Mouse (Mus musculus) WW6 (cell line): ENCODE results near the gene Wrap53.

Source experiments
- DNase-seq: peaks from one replicate; pipeline ENCODE4 v3.0.0-alpha.2; 2013; ENCODE audit warnings: low read depth, low spot score

Wrap53 gene

DNA sequence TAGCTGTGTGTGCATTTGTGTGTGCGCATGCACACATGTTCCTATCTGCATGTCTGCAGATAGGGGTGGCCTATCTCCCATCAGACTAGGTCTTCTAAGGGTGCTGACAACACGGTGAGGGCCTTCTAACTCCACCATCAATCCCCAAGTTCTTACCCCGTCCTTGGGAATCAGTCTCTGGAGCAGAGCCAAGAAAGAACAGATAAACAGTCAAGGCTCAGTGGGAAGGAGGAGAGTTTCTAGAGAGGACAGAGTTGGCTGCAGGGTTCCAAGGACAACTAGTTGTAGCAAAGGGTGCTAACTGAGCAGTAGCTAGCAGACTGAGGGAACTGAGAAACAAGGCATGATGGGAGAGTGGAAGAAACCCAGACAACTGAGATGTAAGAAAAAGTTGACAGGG is 21.7 kb upstream of the Wrap53 start:
- no peak for DNase-seq

DNA sequence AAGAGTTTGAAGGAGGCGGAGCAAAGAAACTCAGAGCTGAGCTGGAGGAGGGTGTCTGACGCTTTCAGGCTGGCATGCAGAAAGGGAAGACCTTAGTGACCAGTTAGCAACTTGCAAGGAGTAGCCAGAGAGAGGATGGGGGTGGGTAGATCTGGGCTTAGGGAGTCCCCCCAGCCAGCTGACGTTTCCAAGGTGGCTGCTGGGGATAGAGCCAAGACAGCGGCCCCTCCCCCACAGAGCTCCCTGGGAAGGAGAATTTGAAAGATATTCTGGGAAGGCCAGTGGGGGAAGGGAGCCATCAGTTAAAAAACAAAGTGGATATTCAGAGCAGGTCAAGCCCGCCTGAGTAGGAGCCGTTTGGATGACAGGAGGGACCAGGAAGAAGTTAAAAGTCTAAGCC is 20.0 kb upstream of the Wrap53 start:
- no peak for DNase-seq

DNA sequence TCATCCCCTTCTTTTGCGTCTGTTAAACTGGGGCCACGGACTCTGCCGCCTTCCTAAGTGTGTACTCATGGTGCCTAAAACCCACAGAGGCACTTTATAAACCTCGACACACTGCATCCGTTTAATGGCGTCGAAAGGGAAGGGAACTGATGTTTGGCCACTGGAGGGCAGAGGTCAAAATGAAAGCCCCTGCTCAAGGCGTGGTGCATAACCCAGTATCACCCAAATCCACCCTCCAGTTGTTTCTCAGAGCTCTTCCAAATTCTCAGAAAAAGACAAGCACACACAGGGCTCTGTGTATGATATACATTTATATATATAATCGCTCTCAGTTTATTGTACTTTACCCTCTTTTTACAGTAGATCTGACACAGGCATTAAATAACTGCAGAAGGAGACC is 19.4 kb upstream of the Wrap53 start:
- no peak for DNase-seq

DNA sequence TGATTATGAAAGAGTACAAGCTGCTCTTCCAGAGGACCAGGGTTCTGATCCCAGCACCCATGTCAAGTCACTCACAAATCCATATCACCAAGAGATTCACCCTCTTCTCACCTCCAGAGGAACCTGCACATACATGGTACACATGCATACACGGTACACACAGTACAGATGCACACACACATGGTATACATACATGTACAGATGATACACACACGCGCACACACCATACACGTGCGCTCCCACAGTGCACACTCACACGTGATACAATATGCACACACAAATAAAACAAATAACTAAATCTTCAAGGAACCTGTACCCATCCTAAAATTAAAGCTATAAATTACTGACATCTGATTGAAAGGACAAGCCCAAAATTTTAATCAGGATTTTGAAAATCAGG is 14.8 kb upstream of the Wrap53 start:
- no peak for DNase-seq

DNA sequence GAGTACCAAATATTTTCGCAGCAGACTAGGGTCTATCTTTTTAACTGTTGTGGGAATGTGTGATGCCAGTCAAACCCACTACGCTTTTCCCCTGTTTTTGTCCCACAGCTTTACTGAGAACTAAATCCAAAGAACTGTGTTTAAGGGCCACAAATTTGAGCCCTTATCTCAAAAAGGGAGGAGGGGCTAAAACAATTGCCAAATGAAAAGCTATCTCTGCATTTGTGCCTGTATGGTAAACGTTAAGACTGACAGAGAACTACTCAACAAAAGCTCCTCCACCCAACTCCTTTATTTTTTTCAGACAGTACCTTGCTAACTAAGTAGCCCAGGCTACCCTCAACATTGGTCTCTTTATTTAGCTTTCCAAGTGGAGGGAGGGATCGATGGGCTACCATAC is 12.7 kb upstream of the Wrap53 start:
- DNase-seq: no peak

DNA sequence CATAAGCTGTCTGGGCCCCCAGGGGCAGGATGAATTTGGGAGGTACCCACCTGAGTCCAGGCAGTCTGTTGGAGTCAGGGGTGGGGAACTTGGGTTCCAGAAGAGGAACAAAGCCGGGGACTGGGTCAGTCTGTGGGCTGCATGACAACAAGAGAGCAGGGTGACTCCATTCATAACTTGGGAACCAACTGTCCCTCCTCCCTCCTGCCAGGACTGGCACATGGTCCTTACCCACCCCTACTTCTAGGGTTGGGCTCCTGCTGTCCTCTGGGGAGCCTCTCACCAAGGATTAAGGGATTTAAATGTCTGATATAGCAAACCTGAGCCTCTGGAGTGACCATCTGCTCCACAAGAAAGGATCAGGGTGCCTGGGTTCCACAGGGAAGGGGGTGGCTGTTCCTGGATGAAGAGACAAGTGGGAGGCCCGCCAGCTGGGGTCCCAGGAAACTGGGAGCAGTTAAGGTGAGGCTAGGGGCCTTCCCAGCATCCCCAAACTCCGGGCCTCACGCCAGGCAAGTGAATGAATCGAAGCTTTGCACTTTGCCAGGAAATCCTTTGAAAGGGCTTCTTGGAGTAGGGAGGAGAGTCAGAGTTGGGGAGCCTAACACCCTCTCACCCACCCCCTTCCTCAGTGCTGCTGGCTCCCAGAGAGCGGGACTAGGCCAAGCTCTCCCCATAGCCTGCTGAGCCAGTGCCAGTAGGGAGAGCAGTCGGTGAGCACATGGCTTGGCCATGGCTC is 12.0 kb upstream of the Wrap53 start:
- DNase-seq: no peak

DNA sequence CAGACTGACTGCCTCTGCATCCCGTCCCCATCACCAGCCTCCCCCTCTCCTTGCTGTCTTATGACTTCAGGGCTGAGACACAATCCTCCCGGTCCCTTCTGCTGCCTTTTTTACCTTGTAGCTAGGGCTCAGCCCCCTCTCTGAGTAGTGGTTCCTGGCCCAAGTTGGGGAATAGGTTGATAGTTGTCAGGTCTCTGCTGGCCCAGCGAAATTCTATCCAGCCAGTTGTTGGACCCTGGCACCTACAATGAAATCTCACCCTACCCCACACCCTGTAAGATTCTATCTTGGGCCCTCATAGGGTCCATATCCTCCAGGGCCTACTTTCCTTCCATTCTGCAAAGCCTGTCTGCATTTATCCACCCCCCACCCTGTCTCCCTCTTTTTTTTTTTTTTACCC is 11.4 kb upstream of the Wrap53 start:
- no peak for DNase-seq

DNA sequence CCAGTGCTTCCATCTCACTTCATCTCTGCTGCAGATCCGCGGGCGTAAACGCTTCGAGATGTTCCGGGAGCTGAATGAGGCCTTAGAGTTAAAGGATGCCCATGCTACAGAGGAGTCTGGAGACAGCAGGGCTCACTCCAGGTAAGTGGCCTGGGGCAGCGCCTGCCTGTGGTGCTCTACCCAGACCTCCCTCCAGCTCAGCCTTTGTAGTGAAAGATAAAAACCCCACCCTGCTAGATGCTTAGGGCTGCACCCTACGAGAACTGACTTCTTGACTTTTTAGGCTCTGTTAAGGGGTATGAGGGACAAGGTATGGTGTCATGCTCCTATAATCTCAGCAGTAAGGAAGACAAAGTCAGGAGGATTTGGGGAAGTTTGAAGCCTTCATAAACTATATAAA is 10.6 kb upstream of the Wrap53 start:
- DNase-seq: no peak

DNA sequence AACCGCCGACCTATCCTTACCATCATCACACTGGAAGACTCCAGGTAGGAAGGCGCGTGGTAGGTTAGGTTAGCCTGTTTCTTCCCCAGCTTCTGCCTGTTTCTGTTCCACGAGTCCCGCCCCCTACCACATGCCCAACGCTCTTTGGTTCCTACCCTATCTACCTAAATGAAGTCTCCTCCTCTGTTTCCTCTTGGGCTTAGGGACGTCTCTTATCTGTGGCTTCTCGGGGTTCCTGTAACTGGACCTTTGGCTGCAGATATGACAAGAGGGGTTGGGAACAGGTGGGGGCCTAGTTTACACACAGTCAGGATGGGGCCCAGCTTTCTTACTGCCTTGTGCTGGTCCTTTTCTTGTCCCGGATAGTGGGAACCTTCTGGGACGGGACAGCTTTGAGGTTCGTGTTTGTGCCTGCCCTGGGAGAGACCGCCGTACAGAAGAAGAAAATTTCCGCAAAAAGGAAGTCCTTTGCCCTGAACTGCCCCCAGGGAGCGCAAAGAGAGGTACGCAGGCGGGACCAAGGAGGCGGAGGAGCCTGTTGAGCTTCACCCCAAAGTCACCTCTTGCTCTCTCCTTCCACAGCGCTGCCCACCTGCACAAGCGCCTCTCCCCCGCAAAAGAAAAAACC is 9.3 kb upstream of the Wrap53 start:
- DNase-seq: no peak

DNA sequence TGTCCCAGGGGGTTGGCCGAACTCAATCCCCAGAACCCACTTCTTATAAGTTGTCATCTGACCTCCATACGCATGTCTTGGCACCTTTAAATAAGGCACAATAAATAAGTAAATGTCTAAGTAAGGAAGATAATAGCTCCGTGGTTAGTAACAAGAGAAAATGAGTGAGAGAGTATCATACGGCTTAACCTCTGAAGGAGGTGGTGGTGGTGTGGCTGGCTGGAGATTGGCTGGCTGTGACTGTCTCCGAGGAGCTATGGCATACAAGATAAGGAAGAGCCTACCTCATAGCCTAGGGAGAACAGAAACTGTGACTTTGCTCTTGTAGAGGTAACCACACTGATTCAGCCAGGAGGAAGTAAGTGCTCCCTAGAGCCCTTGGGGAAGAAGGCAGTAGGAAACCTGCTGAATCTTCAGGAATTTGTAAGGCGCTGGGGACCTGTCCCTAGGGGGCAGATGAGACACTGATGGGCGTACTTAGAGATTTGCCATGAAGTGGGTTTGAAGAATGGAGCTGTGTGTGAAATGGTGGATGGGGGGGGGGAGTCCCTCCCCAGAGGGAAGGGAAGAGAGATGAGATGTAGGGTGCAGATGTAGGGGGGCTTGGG is 5.8 kb upstream of the Wrap53 start:
- DNase-seq: no peak

DNA sequence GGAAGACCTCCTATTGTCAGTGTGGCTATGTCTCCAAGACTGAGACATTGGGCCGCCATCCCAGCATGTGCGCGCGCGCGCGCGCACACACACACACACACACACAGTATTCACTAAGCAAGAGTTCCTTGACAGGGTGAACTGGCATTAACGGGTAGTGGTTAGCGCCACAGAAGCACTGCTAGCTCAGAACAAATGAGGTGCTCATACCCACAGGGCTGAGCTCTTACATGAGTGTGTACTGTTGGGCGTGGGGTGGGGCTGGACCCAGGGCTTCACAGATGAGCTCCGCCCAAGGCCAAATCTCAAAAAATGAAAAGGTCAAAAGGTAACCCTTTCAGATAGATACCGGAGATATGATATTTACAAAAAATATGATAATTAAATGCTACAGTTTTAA is 4.9 kb upstream of the Wrap53 start:
- no peak for DNase-seq

DNA sequence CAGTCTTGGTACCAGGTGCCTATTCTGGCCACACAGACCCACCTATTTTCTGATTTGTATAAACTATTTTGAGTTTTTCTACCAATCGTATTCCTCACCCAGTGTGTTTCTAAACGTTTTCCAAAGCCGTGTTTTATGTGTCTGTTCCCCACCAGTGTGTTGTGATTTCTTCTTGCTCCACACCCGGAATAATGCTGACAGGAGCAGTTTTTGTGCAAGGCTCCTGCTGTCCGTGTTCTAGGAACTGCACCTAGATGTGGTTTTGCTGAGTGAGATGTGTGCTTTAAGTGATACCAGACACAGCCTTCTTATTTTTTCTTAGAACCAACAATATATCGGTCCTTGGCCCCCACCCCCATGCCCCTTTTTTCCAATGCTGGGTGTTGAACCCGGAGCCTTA is 4.0 kb upstream of the Wrap53 start:
- DNase-seq: no peak

DNA sequence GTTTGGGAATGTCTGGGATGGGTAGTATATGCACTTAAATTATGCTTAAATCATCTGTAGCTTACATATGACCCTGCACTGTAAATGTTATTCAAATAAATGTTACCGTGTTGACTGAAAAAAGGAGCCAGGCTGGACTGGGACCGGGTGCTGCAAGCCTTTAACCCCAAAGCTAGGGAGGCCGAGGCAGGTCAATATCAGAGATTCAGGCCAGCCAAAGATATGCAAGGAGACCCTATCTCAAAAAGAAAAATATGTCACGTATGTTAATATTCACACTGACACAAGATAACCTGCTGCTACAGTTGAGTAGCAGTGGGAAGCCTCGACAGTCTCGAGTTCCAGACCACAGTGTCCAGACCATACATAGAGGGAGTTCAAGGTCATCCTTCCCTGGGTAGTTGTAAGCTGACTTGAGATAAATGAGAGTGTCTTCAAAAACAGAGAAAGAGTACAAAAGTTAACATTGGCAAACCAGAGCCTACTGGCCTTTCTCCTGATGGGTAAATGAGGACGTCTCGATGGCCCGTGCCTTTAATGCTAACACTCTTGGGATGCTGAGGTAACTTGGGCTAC is 2.3 kb upstream of the Wrap53 start:
- DNase-seq: no peak

DNA sequence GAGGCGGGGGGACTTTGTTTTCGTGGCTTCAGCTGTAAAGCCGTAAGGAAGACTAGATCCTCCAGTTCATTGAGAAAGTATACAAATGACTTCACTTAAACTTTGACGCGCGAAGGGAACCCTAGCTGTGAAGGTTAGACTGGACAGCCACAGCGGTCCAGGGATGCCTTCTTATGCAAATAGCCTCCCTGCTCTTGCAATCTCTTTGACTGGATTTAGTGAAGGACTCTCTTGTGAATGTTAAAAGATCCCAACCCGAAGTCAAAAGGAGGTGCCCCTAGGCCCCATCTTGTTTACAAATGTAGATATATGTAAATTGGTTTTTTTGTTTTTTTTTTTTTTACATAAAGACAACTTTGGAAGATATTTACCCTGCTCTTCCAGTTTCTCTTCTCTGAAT is 1.8 kb upstream of the Wrap53 start:
- peak; percentile 72 for DNase-seq

DNA sequence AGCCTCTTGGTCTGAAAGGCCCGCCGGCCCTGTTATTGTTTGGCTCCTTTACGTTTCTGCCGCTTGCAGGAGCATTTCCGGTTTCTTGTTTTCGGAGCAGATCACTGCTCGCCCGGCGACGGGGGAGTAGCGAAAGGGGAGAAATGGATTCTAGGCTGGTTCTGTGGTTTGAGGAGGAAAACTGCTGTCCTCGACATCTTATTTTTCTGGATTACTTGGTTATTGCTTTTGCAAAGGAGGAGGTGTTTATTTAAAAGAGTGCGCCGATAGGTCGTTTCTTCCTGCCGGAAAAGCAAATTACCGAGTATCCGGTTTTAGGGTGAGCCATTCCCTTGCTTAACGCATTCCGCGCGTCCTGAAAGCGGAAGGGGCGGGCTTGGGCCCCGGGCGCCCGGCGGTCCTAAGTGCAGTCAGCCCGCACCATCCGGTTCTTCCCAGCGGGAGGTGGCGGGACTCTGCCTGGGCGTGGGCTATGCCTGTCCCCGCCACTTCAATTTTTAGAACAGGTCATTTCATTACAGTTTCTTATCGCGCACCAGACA is 1.2 kb upstream of the Wrap53 start:
- DNase-seq: peak; percentile 98

DNA sequence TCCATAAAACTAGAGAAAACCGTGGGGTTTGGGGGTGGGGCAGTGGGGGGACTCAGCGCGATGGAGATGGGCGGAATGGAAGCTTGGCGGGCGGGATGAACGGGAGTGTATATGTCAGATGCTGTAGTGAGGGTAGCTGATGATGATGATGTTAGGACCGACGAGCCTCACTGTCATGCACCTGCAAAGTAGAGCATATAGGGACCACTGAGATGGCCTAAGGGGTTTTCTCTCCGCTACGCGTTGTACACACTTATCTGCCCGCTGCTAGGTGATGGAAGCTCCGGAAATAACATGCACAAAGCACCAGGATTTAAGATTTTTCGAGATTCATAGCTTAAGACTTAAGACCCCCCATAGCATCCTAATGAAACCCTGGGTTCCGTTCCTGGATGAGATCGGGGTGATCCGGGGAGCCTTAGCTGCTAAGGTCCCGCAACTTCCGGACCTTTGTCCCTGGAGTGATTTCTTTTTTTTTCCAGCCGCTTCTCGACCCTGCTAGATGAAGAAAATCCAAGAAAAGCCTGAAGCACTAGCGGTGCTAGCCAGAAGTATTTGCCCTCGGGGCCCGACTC is 604 bp upstream of the Wrap53 start:
- DNase-seq: no peak

DNA sequence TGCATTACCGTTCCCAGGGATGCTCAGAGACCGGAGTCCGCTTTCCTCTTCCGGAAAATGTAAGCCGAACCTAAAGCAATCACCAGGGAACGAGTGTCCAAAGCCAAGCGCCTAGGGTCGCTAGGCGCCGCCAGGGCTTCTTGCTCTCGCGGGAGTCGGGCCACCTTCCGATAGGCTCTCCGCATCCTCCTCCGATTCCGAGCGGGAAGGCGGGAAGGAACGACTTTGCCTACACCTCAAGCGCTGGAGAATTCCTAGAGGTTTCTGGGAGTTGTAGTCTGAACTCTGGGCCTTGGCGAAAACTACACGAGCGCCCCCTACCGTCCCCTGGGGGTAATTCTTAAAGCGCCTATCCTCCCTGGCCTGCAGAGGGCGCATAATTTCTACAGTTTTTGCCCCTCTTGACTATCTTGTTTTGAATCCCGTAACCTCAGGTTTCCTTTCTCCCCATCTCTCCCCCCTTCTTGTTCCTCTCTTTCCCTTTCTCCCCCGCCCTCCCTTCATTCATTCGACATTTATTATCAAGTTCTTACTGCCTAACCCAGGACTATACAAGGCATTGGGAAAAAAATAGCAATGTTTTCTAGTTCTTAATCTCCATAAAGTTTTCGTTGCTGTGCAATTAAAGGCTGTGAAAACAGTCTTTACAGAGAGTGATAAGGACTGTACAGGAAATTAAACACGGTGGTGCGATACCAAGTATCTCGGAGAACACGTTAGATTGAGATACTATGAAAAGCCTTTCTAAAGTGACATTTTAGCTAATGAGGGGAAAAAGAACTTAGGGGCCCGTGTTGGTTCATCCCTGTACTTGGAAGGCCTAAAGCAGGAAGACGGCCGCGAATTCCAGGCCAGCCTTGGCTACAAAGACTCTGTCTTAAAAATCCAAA is 682 bp downstream of the Wrap53 start:
- peak; percentile 99 for DNase-seq

DNA sequence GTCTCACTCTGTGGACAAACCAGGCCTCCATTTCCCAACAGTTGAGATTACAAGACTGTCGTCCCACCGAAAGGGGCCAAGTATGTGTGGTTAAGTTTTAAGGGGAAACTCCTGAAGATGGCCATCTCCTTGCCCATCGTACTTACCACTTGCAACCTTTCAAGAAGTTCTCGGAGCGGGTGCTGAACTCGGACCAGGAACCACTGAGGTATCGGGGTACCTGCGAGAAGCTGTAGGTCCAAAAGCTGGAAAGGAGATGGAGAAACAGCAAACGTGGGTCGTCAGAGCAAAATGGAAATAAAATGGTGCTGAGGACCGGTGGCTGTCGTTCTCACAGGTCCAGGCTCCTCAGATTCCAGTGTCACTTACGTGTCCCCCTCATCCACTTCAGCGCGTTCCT is 1.8 kb downstream of the Wrap53 start:
- no peak for DNase-seq

DNA sequence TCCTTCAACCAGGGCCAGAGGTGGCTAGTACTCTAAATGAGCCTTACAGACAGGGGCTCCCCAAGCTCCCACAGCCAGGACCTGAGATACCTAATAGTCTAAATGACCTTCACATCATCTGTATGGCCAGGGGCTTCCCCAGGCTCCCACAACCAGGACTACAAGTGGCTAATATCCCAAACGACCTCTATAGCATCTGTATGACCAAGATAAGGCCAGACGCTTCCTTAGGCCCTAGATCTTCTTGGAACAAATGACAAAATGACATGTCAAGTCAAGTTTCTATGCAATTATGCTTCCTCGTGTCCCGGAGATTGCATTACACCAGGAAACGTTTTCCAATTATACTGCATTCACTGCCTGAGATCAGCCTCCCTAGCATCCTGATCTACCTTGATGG is 3.7 kb downstream of the Wrap53 start:
- no peak for DNase-seq

DNA sequence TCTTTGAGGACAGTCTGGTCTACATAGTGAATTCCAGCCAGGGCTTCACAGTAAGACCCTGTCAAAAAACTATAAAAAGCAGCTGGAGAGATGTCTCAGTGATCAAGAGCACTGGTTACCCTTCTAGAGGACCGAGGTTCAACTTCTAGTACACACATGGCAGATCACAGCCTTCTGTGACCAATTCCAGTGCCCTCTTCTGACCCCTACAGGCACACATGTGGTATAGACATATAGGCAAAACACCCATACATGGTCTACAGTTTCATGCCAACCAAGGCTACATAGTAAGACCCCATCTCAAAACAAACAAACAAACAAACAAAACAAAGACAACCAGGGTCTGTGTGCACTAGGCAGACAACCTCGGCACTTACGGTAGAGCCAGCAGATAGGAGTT is 4.8 kb downstream of the Wrap53 start:
- no peak for DNase-seq

DNA sequence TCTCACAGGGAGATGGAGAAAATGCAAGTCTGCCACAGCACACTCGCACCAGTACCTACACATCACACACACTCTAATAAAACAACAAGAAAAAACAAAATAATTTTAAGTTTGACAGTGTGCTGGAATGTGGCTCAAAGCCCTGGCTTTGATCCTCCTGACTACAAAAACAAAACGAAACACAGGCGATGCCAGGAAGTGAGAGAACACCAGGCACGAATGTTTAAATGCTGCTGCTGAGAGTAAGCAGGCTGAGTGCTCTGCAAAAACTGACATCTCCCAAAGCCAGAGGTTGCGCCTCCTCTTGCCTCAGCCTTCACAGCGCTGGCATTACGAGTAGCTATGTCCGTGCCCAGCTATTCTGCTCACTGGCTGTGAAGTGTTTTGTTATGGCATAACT is 14.9 kb downstream of the Wrap53 start:
- DNase-seq: no peak
